Mouse (Mus musculus): ENCODE data around the gene Tns3.

DNA sequence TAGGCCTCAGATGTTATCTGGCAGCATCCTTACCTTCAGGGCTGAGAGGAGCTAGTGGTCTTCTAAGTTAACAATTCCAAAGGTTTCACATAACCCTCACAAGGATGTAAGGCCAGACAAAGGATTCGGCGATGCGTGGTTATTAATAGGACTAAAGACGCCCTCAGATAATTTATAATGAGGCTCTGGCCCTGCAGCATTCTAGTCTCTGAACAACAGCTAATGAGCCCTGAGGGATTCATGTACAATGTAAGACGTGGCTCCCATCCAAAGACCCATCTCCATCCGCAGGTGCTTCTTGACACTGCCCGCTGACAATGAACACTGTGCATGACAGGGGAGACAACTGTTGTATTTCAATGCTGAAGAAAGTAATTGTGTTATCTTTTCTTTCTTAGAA, 263.0 kb downstream of the Tns3 start:
- TF ChIP-seq POLR2A (IDR thresholded peaks at IDR 0.05; ENCODE audit: insufficient read depth, low read depth, low read length) (no peak), CTCF (IDR thresholded peaks at IDR 0.05; ENCODE audit: insufficient read depth, low read depth, low read length) (no peak)
